In the genomic region with DNA sequence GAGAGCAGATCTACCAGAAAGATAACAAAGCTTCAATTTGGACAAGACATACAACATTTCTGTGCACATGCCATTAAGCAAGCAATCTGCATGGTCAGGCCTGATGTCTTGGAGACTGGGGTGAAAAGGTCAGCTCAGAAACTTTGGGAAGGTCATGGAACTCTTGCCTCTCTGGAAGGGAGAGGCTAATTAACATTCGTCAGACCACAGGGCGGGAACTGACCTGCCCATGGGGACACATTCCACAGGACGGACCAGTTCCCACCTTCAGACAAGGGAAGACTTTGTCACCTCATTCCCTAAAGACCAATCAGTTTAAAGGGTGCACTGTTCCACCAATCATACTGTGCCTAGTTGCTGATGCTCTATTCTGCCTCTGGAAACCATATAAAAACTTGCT, we compare ENCODE assay signal across 28 mouse cellular contexts. TPM values are rescaled to one million over a fixed set of nuclear protein-coding genes. Genes with fewer than 3 reads are reported as not detected.
A peak's percentile ranks its signal among the peaks of the same experiment; 100 is the strongest.
DNase-seq lines count a peak whose midpoint lies in the region; ATAC-seq and TF ChIP-seq lines count a peak whose summit lies in the region.
"Had no signal": no experiment of that assay in that cellular context is flagged by ENCODE, and none has a peak within 500 bp of the region (broad histone marks: within the 10 kb centered on the region; RNA-seq: fewer than 3 reads in every experiment).

No protein-coding gene starts in this region.

- H3K27ac ChIP-seq in ES-Bruce4 (ENCODE audit: insufficient read depth, low read length): peak overlapping the region; percentile 89

- no peaks in the 10 kb centered on the region for H3K27me3 ChIP-seq in ES-Bruce4 (ENCODE audit: control insufficient read depth, insufficient read depth, low read length, poor library complexity, severe bottlenecking)
- H3K27me3 ChIP-seq: CH12.LX, Patski had no signal

- no peak overlapping the region for H3K9ac ChIP-seq in ES-Bruce4 (ENCODE audit: low read depth, poor library complexity, severe bottlenecking)

- intact Hi-C loops in left cerebral cortex, postnatal 14 days (cut with DNase I): no loop called here

- TF ChIP-seq POLR2A in ES-Bruce4 (IDR thresholded peaks at IDR 0.05; ENCODE audit: insufficient read depth, low read length): no peak

- no peak for TF ChIP-seq CTCF in ES-Bruce4 (IDR thresholded peaks at IDR 0.05; ENCODE audit: low read depth, low read length)

- ATAC-seq in megakaryocyte progenitor cell, adult 5-6 weeks (replicated peaks; ENCODE audit: poor library complexity): no peak
- ATAC-seq: activated CD4-positive, CD25-positive, alpha-beta regulatory T cell, adult 4 months; CD4-positive, CD25-positive, alpha-beta regulatory T cell, adult 4 months; Patski had no signal

- H3K36me3 ChIP-seq in ES-Bruce4 (ENCODE audit: control insufficient read depth, insufficient read depth, low read length, poor library complexity, severe bottlenecking): no peaks in the 10 kb centered on the region
- H3K36me3 ChIP-seq: G1E had no signal

- H3K9me3 ChIP-seq in ES-Bruce4 (replicated peaks; ENCODE audit: control insufficient read depth, insufficient read depth, low read length, poor library complexity, severe bottlenecking): peaks cover 18% of the 10 kb centered on the region

- DNase-seq in ES-CJ7 (ENCODE audit: low read depth, low spot score): peak; percentile 76
- peak; percentile 91 for DNase-seq in R1 (ENCODE audit: low read depth, low spot score)
- DNase-seq in ZHBTc4 (ENCODE audit: low read depth, low spot score): peak; percentile 67
- no peak for DNase-seq in c-Kit-positive CD71-positive TER-119-positive erythroid progenitor cells, embryonic 14.5 days (ENCODE audit: low spot score)
- DNase-seq in left cerebral cortex, postnatal 14 days (ENCODE audit: low spot score in 2 of 2): no peak
- DNase-seq in adrenal gland, postnatal 25 days: no peak
- DNase-seq: adrenal gland, adult 2 months; adrenal gland, adult 8-10 months; adrenal gland, postnatal 10 days; adrenal gland, postnatal 14 days; adrenal gland, postnatal 36 days; B cell, adult 2 months; cerebellum, adult 11 months; cerebellum, adult 11-12 months; cerebellum, adult 18-20 months; cerebellum, adult 2 months; cerebellum, adult 8-10 months; cerebellum, adult 9-10 months; cerebellum, adult 9-11 months; cerebellum, postnatal 10 days had no signal

- no peak overlapping the region for H3K4me3 ChIP-seq in ES-Bruce4 (ENCODE audit: low read depth, low read length)

- H3K4me1 ChIP-seq in ES-Bruce4 (ENCODE audit: control insufficient read depth, insufficient read depth, low read length): peaks cover 4% of the 10 kb centered on the region

- peak; percentile 80 for TF ChIP-seq EP300 in ES-Bruce4 (IDR thresholded peaks at IDR 0.05; ENCODE audit: insufficient read depth, low read depth, low read length)

RNA-seq across cellular contexts. Expression of a gene that starts 25.3 kb away (rescaled TPM):
- 25.1 and 27.7 TPM in 2 replicates for polyA plus RNA-seq in ES-Bruce4 (2011; ENCODE audit: insufficient read depth, insufficient read length, low read depth, missing spikeins)
- 19.3 and 23.8 TPM in 2 replicates for total RNA-seq in megakaryocyte progenitor cell, adult 5-6 weeks (2015)
- 21.5 and 26.7 TPM in 2 replicates for total RNA-seq in megakaryocyte progenitor cell, adult 5-6 weeks (2017)
- 10 to 100 TPM; 15.0 to 18.6 TPM for total RNA-seq in left cerebral cortex, postnatal 14 days (2021)
- 6.9 and 11.8 TPM in 2 replicates for total RNA-seq in adrenal gland, postnatal 25 days (2021)
- total RNA-seq: MEL had no signal
- polyA plus RNA-seq: G1E had no signal

Comparison
In these comparisons a context has a peak if more than half of its experiments do, and no peak if none do; other contexts are left out.
1. DNase-seq: peak in ES-CJ7 (single experiment), R1 (single experiment) and ZHBTc4 (single experiment); none in c-Kit-positive CD71-positive TER-119-positive erythroid progenitor cells, embryonic 14.5 days (single experiment), left cerebral cortex, postnatal 14 days (0 of 2) and adrenal gland, postnatal 25 days (single experiment).